Mouse (Mus musculus) heart, embryonic 16.5 days (tissue): ENCODE data around the gene Cldn4. TPM values are rescaled to one million over a fixed set of nuclear protein-coding genes. Genes with fewer than 3 reads are reported as not detected.
A peak's percentile ranks its signal among the peaks of the same experiment; 100 is the strongest.
"Not testable (repeated sequence)": the region's sequence is repeated elsewhere in the genome, so short reads cannot be mapped to it uniquely, and the experiment has no call there.

Experiments used
- ATAC-seq: fragments of 200-750 bp; cut with Nextera tagmentation; replicated peaks from 2 replicates; pipeline ENCODE4 v1.8.0; 2017; ENCODE audit warnings: moderate number of reproducible peaks; ENCODE audit not compliant: insufficient read depth, low FRiP score; ENCODE audit errors: extremely low read depth
- H3K27ac ChIP-seq: fragments of 300-500 bp; sonication (generic); 2 replicates; pipeline ENCODE4 v1.5.1; 2014; ENCODE audit warnings: mild to moderate bottlenecking, low read length, control low read depth, moderate library complexity
- H3K27me3 ChIP-seq: fragments of 300-500 bp; sonication (generic); 2 replicates; pipeline ENCODE4 v1.6.1; 2014; ENCODE audit warnings: low read length, mixed read lengths; ENCODE audit not compliant: control insufficient read depth, insufficient read depth
- H3K36me3 ChIP-seq: fragments of 300-500 bp; sonication (generic); 2 replicates; pipeline ENCODE4 v1.6.1; 2014; ENCODE audit not compliant: control insufficient read depth, insufficient read depth
- H3K4me1 ChIP-seq: fragments of 300-500 bp; sonication (generic); 2 replicates; pipeline ENCODE4 v1.6.1; 2014; ENCODE audit warnings: low read length, mixed read lengths; ENCODE audit not compliant: control insufficient read depth, insufficient read depth
- H3K4me2 ChIP-seq: fragments of 300-500 bp; sonication (generic); 2 replicates; pipeline ENCODE4 v1.6.1; 2014; ENCODE audit warnings: low read depth, mild to moderate bottlenecking, control low read depth, low read length
- H3K4me3 ChIP-seq: fragments of 300-500 bp; sonication (generic); 2 replicates; pipeline ENCODE4 v1.5.1; 2014; ENCODE audit warnings: mild to moderate bottlenecking, control low read depth, low read length
- H3K9ac ChIP-seq: fragments of 300-500 bp; sonication (generic); 2 replicates; pipeline ENCODE4 v1.6.1; 2014; ENCODE audit warnings: low read length, control low read depth
- H3K9me3 ChIP-seq: fragments of 300-500 bp; sonication (generic); replicated peaks from 2 replicates; pipeline ENCODE4 v1.6.1; 2016; ENCODE audit warnings: low read length; ENCODE audit not compliant: control insufficient read depth
- whole genome bisulfite sequencing: fragments of 180-500 bp; shearing (Covaris S2); extraction: QIAGEN DNeasy Blood & Tissue Kit; methylation state at CpG from one replicate; pipeline ENCODE4 v1.1.7; 2014; 5-methylcytosine and 5-hydroxymethylcytosine counted together
- polyA plus RNA-seq: library from polyadenylated mRNA; unstranded; fragments of >200 nt; fragmentation: Nextera tagmentation; extraction: Ambion mirVana; gene quantifications from 2 replicates; pipeline ENCODE4 v1.2.1, GENCODE M21; 2015

Cldn4 gene
- polyA plus RNA-seq, 1 experiment from 2014 or later = 3.1 TPM

GRCm38 (mm10) chr5:134965852-134966821, 19.4 kb upstream of the Cldn4 start:
- Histone ChIP-seq H3K4me1 (0 out of 2 replicates have a peak, but pooled peaks cover 3% of the 10 kb centered on the region), H3K27ac (no peak overlapping the region), H3K9ac (peak overlapping the region; percentile 24), H3K9me3 (no peaks in the 10 kb centered on the region), H3K36me3 (no peaks in the 10 kb centered on the region), H3K4me3 (peak overlapping the region; percentile 27), H3K4me2 (peak overlapping the region; percentile 61), H3K27me3 (peaks cover 2% of the 10 kb centered on the region; the same call in 1 of the 2 replicates)
- WGBS = 5% methylated on average over 33 of the region's 33 CpGs
- peak; percentile 64 for ATAC-seq

GRCm38 (mm10) chr5:134965473-134965851, 18.7 kb upstream of the Cldn4 start:
- Histone ChIP-seq H3K27ac (no peak overlapping the region), H3K4me3 (peak overlapping the region; percentile 27), H3K4me1 (0 out of 2 replicates have a peak, but pooled peaks cover 3% of the 10 kb centered on the region), H3K36me3 (no peaks in the 10 kb centered on the region), H3K4me2 (peak overlapping the region; percentile 61), H3K9ac (no peak overlapping the region; the same call in 1 of the 2 replicates), H3K9me3 (no peaks in the 10 kb centered on the region), H3K27me3 (peaks cover 2% of the 10 kb centered on the region; the same call in 1 of the 2 replicates)
- no peak; the same call in 1 of the 2 replicates for ATAC-seq
- WGBS = 8% methylated on average over 10 of the region's 10 CpGs

DNA sequence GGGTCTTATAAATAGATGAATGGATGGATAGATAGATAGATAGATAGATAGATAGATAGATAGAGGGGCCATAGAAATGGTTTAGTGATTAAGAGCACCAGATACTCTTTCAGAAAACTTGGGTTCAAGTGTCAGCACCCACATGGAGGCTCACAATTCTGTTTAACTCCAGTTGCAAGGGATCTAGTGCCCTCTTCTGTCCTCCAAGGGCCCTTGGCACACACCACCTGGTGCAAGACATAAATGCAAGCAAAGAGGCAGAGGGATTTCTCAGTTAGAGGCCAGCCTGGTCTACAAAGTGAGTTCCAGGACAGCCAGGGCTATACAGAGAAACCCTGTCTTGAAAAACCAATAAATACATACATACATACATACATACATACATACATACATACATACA, 17.9 kb upstream of the Cldn4 start:
- not testable (repeated sequence) for H3K9ac ChIP-seq, H3K4me1 ChIP-seq, H3K4me3 ChIP-seq, ATAC-seq, H3K27me3 ChIP-seq, H3K4me2 ChIP-seq, H3K36me3 ChIP-seq, H3K9me3 ChIP-seq, H3K27ac ChIP-seq

DNA sequence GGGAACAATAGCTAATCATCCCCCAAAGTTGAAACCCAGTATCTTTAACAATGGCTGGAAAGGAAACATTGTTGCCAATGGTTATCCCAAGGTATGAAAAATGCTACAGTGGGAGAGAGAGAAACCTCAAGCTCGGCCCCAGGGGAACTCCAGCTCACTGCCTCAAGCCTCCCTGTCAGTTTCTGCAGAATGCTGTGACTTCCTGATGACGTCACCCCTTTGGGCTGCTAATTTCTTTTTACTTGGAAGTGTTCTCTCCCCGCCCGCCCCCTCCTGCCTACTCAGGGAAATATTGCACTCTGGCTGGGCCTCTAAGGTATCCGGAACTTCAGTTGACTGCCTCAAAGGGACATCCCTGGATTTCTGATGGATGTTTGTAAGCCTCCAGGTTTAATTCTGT, 16.8 kb upstream of the Cldn4 start:
- Histone ChIP-seq H3K4me2 (no peak overlapping the region), H3K27ac (no peak overlapping the region), H3K36me3 (no peaks in the 10 kb centered on the region), H3K27me3 (peaks cover 2% of the 10 kb centered on the region; the same call in 1 of the 2 replicates), H3K9me3 (no peaks in the 10 kb centered on the region), H3K4me3 (no peak overlapping the region), H3K9ac (no peak overlapping the region), H3K4me1 (0 out of 2 replicates have a peak, but pooled peaks cover 3% of the 10 kb centered on the region)
- WGBS = 31% methylated on average over 5 of the region's 5 CpGs
- ATAC-seq = no peak

DNA sequence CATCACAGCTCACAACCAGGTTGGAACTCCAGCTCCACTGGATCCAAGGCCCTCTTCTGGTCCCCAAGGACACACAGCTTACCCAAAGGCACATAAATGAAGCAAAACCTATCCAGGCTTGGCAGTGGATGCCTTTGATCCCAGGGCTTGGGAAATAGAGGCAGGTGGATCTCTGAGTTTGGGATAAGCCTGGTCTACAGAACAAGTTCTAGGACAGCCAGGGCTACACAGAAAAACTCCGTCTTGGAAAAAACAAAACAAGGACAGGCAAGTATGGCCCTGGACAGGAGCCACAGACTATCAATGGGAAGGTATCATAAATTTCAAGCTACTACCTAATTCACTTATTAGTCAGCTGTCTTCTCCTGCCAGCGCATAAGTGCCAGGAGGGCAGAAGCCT, 14.8 kb upstream of the Cldn4 start:
- WGBS = 93% methylated on average over 2 of the region's 2 CpGs

DNA sequence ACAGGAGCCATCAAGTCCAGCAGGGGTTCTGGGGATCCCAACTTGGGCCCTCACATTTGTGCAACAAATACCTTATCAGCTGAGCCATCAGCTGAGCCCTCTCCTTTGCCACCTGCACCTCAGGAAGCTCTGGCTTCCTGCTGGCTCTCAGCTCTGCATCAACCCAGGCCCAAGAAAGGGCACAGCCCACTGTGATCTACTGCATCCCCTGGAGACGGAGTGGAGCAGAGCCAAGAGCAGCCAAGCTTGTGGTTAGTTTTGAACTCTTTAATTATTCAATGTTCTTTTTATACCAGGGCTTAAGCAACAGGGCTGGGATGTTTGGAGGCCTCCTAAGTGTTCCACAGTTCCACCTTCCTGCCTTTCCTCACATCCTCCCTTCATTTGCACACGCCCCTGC, 13.7 kb upstream of the Cldn4 start:
- no peak overlapping the region for H3K4me2 ChIP-seq
- H3K27me3 ChIP-seq = no peaks in the 10 kb centered on the region
- no peaks in the 10 kb centered on the region for H3K4me1 ChIP-seq
- no peak; the same call in 1 of the 2 replicates for ATAC-seq
- no peak overlapping the region for H3K9ac ChIP-seq
- H3K36me3 ChIP-seq = no peaks in the 10 kb centered on the region
- no peak overlapping the region for H3K4me3 ChIP-seq
- no peak overlapping the region for H3K27ac ChIP-seq
- WGBS = 69% methylated on average over 2 of the region's 2 CpGs
- H3K9me3 ChIP-seq = no peaks in the 10 kb centered on the region

More for the DNA sequence above, 14.8 kb upstream of the Cldn4 start:
- no peak for ATAC-seq
- Histone ChIP-seq H3K9me3 (no peaks in the 10 kb centered on the region), H3K36me3 (no peaks in the 10 kb centered on the region), H3K4me2 (no peak overlapping the region), H3K4me3 (no peak overlapping the region), H3K27ac (no peak overlapping the region), H3K4me1 (0 out of 2 replicates have a peak, but pooled peaks cover 3% of the 10 kb centered on the region), H3K27me3 (no peaks in the 10 kb centered on the region; the same call in 1 of the 2 replicates), H3K9ac (no peak overlapping the region)

DNA sequence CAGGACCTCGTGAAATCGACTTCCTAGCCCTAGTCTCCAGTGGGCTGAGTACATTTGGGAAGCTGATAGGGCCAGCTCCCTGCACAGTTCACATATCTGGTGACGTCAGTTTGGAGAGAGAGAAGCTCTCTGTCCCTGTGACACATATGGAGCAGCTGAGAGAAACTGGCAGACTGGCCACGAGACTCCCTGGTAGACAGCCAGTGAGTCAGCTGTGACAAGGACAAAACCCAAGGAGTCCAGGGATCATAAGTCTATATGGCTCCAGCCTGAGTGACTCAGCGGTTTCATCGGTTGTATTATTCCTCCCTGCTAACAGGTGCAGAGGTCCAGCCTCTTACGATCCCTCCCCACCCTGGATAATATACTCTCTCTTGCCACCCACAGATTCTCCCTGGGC, 12.4 kb upstream of the Cldn4 start:
- H3K9ac ChIP-seq = no peak overlapping the region
- H3K27me3 ChIP-seq = no peaks in the 10 kb centered on the region
- H3K4me1 ChIP-seq = no peaks in the 10 kb centered on the region
- 52% methylated on average over 7 of the region's 7 CpGs for WGBS
- no peaks in the 10 kb centered on the region for H3K36me3 ChIP-seq
- peak; percentile 59 for ATAC-seq
- H3K9me3 ChIP-seq = no peaks in the 10 kb centered on the region
- H3K4me3 ChIP-seq = no peak overlapping the region
- no peak overlapping the region for H3K4me2 ChIP-seq
- no peak overlapping the region for H3K27ac ChIP-seq

GRCm38 (mm10) chr5:134955491-134955890, 8.8 kb upstream of the Cldn4 start:
- Histone ChIP-seq H3K36me3 (no peaks in the 10 kb centered on the region), H3K27ac (no peak overlapping the region), H3K9ac (no peak overlapping the region), H3K4me3 (no peak overlapping the region), H3K9me3 (no peaks in the 10 kb centered on the region), H3K4me2 (no peak overlapping the region), H3K27me3 (no peaks in the 10 kb centered on the region), H3K4me1 (peaks cover 14% of the 10 kb centered on the region)
- no peak for ATAC-seq
- 54% methylated on average over 5 of the region's 5 CpGs for WGBS
